Mouse (Mus musculus): ENCODE measurements around the gene Kcna10. TPM values are rescaled to one million over a fixed set of nuclear protein-coding genes. Genes with fewer than 3 reads are reported as not detected.

Gene Kcna10
- total and polyA plus RNA-seq, 2 experiments from 2014 or later = not detected

GRCm38 (mm10) chr3:107207625-107208253, 24.9 kb downstream of the Kcna10 start:
- no peaks in the 10 kb centered on the region for H3K4me1 ChIP-seq (ENCODE audit: insufficient read depth)

GRCm38 (mm10) chr3:107214606-107215005, 31.8 kb downstream of the Kcna10 start:
- Histone ChIP-seq H3K27me3 (ENCODE audit: insufficient read depth, low read length) (no peaks in the 10 kb centered on the region), H3K4me1 (ENCODE audit: insufficient read depth) (no peaks in the 10 kb centered on the region), H3K4me3 (ENCODE audit: low read depth, low read length) (no peak overlapping the region), H3K9ac (no peak overlapping the region), H3K27ac (ENCODE audit: low read depth, low read length) (no peak overlapping the region), H3K9me3 (ENCODE audit: low read length) (no peaks in the 10 kb centered on the region), H3K36me3 (ENCODE audit: insufficient read depth) (no peaks in the 10 kb centered on the region), H3K4me2 (ENCODE audit: low read depth) (no peak overlapping the region)
- TF ChIP-seq CTCF (IDR thresholded peaks at IDR 0.05; ENCODE audit: low read depth) = no peak
- WGBS = 86% methylated on average over 5 of the region's 5 CpGs
- ATAC-seq (no peak), DNase-seq (no peak)

More at GRCm38 (mm10) chr3:107207625-107208253, 24.9 kb downstream of the Kcna10 start:
- ATAC-seq (peak; percentile 16; the same call in 1 of the 2 replicates), DNase-seq (no peak)
- H3K27ac ChIP-seq (ENCODE audit: low read depth, low read length) = no peak overlapping the region
- no peak for TF ChIP-seq CTCF (IDR thresholded peaks at IDR 0.05; ENCODE audit: low read depth)
- H3K4me2 ChIP-seq (ENCODE audit: low read depth) = no peak overlapping the region
- H3K4me3 ChIP-seq (ENCODE audit: low read depth, low read length) = no peak overlapping the region
- no peaks in the 10 kb centered on the region for H3K36me3 ChIP-seq (ENCODE audit: insufficient read depth)
- no peaks in the 10 kb centered on the region for H3K27me3 ChIP-seq (ENCODE audit: insufficient read depth, low read length)
- WGBS = 63% methylated on average over 7 of the region's 7 CpGs
- no peak overlapping the region for H3K9ac ChIP-seq
- no peaks in the 10 kb centered on the region for H3K9me3 ChIP-seq (ENCODE audit: low read length)

- no peaks in the 10 kb centered on the region for H3K9me3 ChIP-seq (ENCODE audit: low read length)
- TF ChIP-seq CTCF (IDR thresholded peaks at IDR 0.05; ENCODE audit: low read depth) = no peak
- ATAC-seq = no peak
- no peak overlapping the region for H3K27ac ChIP-seq (ENCODE audit: low read depth, low read length)
- no peaks in the 10 kb centered on the region for H3K27me3 ChIP-seq (ENCODE audit: insufficient read depth, low read length)
- no peaks in the 10 kb centered on the region for H3K36me3 ChIP-seq (ENCODE audit: insufficient read depth)
- DNase-seq = no peak
- H3K9ac ChIP-seq = no peak overlapping the region
- WGBS = 63% methylated on average over 8 of the region's 8 CpGs
- no peak overlapping the region for H3K4me3 ChIP-seq (ENCODE audit: low read depth, low read length)
- no peak overlapping the region for H3K4me2 ChIP-seq (ENCODE audit: low read depth)
- H3K4me1 ChIP-seq (ENCODE audit: insufficient read depth) = no peaks in the 10 kb centered on the region
Observed at GRCm38 (mm10) chr3:107216400-107217100, 33.7 kb downstream of the Kcna10 start.

- WGBS = 82% methylated on average over 3 of the region's 3 CpGs
- H3K9me3 ChIP-seq (ENCODE audit: low read length) = no peaks in the 10 kb centered on the region
- no peak for TF ChIP-seq CTCF (IDR thresholded peaks at IDR 0.05; ENCODE audit: low read depth)
- no peaks in the 10 kb centered on the region for H3K27me3 ChIP-seq (ENCODE audit: insufficient read depth, low read length)
- DNase-seq (no peak), ATAC-seq (no peak)
- H3K4me2 ChIP-seq (ENCODE audit: low read depth) = no peak overlapping the region
- H3K4me3 ChIP-seq (ENCODE audit: low read depth, low read length) = no peak overlapping the region
- H3K27ac ChIP-seq (ENCODE audit: low read depth, low read length) = no peak overlapping the region
- H3K36me3 ChIP-seq (ENCODE audit: insufficient read depth) = no peaks in the 10 kb centered on the region
- no peak overlapping the region for H3K9ac ChIP-seq
- no peaks in the 10 kb centered on the region for H3K4me1 ChIP-seq (ENCODE audit: insufficient read depth)
Observed at GRCm38 (mm10) chr3:107217101-107217480, 34.2 kb downstream of the Kcna10 start.

- Histone ChIP-seq H3K27ac (ENCODE audit: low read depth, low read length) (no peak overlapping the region), H3K27me3 (ENCODE audit: insufficient read depth, low read length) (no peaks in the 10 kb centered on the region), H3K9ac (no peak overlapping the region), H3K4me1 (ENCODE audit: insufficient read depth) (no peaks in the 10 kb centered on the region), H3K4me3 (ENCODE audit: low read depth, low read length) (no peak overlapping the region), H3K9me3 (ENCODE audit: low read length) (no peaks in the 10 kb centered on the region), H3K36me3 (ENCODE audit: insufficient read depth) (no peaks in the 10 kb centered on the region), H3K4me2 (ENCODE audit: low read depth) (no peak overlapping the region)
- WGBS = 94% methylated on average over 7 of the region's 7 CpGs
- ATAC-seq (no peak), DNase-seq (no peak)
- TF ChIP-seq CTCF (IDR thresholded peaks at IDR 0.05; ENCODE audit: low read depth) = no peak
Observed at GRCm38 (mm10) chr3:107218572-107218971, 35.7 kb downstream of the Kcna10 start.

- Histone ChIP-seq H3K4me2 (ENCODE audit: low read depth) (no peak within 1 kb of the TSS), H3K4me1 (ENCODE audit: insufficient read depth) (no peaks in the 10 kb centered on the region), H3K27ac (ENCODE audit: low read depth, low read length) (no peak within 1 kb of the TSS), H3K27me3 (ENCODE audit: insufficient read depth, low read length) (no peaks in the 10 kb centered on the region), H3K9ac (no peak within 1 kb of the TSS), H3K36me3 (ENCODE audit: insufficient read depth) (no peaks in the 10 kb centered on the region), H3K9me3 (ENCODE audit: low read length) (no peaks in the 10 kb centered on the region), H3K4me3 (ENCODE audit: low read depth, low read length) (no peak within 1 kb of the TSS)
- WGBS = 91% methylated on average over 10 of the region's 10 CpGs
- ATAC-seq (no peak), DNase-seq (no peak)
- no peak for TF ChIP-seq CTCF (IDR thresholded peaks at IDR 0.05; ENCODE audit: low read depth)
Observed at GRCm38 (mm10) chr3:107221608-107222007, 38.8 kb downstream of the Kcna10 start, which contains the start of gene Cym. Cym (minus strand) TSS chr3:107221732.

- H3K4me1 ChIP-seq (ENCODE audit: insufficient read depth) = no peaks in the 10 kb centered on the region
- no peak for ATAC-seq
- H3K27ac ChIP-seq (ENCODE audit: low read depth, low read length) = no peak overlapping the region
- no peaks in the 10 kb centered on the region for H3K36me3 ChIP-seq (ENCODE audit: insufficient read depth)
- no peak overlapping the region for H3K4me2 ChIP-seq (ENCODE audit: low read depth)
- DNase-seq = no peak
- no peaks in the 10 kb centered on the region for H3K9me3 ChIP-seq (ENCODE audit: low read length)
- TF ChIP-seq CTCF (IDR thresholded peaks at IDR 0.05; ENCODE audit: low read depth) = no peak
- H3K9ac ChIP-seq = no peak overlapping the region
- 79% methylated on average over 1 of the region's 1 CpGs for WGBS
- no peak overlapping the region for H3K4me3 ChIP-seq (ENCODE audit: low read depth, low read length)
- H3K27me3 ChIP-seq (ENCODE audit: insufficient read depth, low read length) = no peaks in the 10 kb centered on the region
Observed at GRCm38 (mm10) chr3:107223230-107223629, 40.4 kb downstream of the Kcna10 start.

Measured in forebrain, postnatal 0 days (tissue).